Mouse (Mus musculus): ENCODE data around the gene Ifrd2.

GRCm38 (mm10) chr9:107587833-107588639 lies 594 bp downstream of the Ifrd2 start:
- TF ChIP-seq CTCF (IDR thresholded peaks at IDR 0.05; ENCODE audit: extremely low read depth, insufficient read length, insufficient replicate concordance, low read depth, low read length): no peak
- no peak for TF ChIP-seq POLR2A (IDR thresholded peaks at IDR 0.05; ENCODE audit: low read depth, low read length)

Data from small intestine, adult 2 months (tissue).